Mouse (Mus musculus): ENCODE data around the gene Dapp1.

- TF ChIP-seq POLR2A (IDR thresholded peaks at IDR 0.05; ENCODE audit: borderline replicate concordance, low read depth, low read length): no peak
- no peak for TF ChIP-seq CTCF (IDR thresholded peaks at IDR 0.05; ENCODE audit: low read depth, low read length)
Measured at GRCm38 (mm10) chr3:138008152-138008551, 26.8 kb upstream of the Dapp1 start.

Data from bone marrow macrophage, adult 2 months (primary cell).